Mouse (Mus musculus): ENCODE data around the gene Pkd1l1. TPM values are rescaled to one million over a fixed set of nuclear protein-coding genes. Genes with fewer than 3 reads are reported as not detected.

The Pkd1l1 gene
- 0.04 and 0.11 TPM in 2 replicates for polyA plus RNA-seq (2015; fragmentation: Nextera tagmentation; extraction: Ambion mirVana)

DNA sequence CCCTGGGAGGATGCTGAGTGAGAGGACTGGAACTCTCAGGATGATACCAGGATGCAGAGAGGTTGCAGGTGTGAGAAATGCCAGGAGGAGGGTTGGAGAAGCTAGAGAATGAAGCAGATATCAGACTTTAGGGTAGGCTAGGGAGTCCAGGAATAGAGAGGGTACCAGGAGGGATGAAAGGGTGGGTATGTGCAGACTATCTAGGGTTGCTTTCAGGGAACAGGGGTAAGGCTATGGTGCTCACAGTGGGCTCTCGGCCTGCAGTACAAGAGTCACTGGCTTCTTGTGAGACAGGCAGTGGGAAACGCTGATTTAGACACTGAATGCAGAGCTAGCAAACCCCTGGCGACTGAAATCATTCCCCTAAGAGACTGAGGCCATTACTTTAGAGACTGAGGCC, at the start of gene Pkd1l1:
Gene Pkd1l1 (minus strand): TSS at position 101 of the 400 bp plus-strand sequence.
- Histone ChIP-seq H3K4me1 (peaks cover 15% of the 10 kb centered on the region), H3K36me3 (no peaks in the 10 kb centered on the region), H3K4me3 (no peak within 1 kb of the TSS), H3K9ac (no peak within 1 kb of the TSS), H3K27me3 (peaks cover 5% of the 10 kb centered on the region; the same call in 1 of the 2 replicates), H3K9me3 (no peaks in the 10 kb centered on the region), H3K4me2 (replicated peaks) (no peak within 1 kb of the TSS), H3K27ac (no peak within 1 kb of the TSS)
- ATAC-seq (ENCODE audit: low FRiP score, low read depth) = no peak
- 73% methylated on average over 3 of the region's 3 CpGs for WGBS

DNA sequence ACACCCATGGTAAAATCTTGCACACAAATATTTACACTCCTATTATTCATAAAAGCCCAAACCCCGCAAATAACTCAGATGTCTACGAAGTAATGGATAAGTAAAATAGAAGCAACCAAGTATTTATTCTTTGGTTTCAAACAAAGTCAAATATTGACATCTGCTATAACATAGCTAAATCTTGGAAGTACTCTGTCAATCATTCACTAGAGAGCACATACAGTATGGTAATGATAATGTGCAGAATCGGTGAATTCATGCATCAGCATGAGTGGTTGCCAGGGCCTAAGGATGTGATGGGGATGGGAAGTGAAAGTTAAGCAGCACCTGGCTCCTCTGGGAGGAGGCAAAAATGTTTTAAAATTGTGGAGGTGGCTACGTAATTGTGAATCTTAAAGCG, 47.1 kb upstream of the Pkd1l1 start:
- Histone ChIP-seq H3K9me3 (no peaks in the 10 kb centered on the region), H3K4me3 (no peak overlapping the region), H3K36me3 (no peaks in the 10 kb centered on the region), H3K4me2 (replicated peaks) (no peak overlapping the region), H3K27me3 (peaks cover 28% of the 10 kb centered on the region), H3K27ac (no peak overlapping the region), H3K9ac (no peak overlapping the region), H3K4me1 (no peaks in the 10 kb centered on the region)
- no peak for ATAC-seq (ENCODE audit: low FRiP score, low read depth)
- WGBS = 93% methylated on average over 5 of the region's 5 CpGs

DNA sequence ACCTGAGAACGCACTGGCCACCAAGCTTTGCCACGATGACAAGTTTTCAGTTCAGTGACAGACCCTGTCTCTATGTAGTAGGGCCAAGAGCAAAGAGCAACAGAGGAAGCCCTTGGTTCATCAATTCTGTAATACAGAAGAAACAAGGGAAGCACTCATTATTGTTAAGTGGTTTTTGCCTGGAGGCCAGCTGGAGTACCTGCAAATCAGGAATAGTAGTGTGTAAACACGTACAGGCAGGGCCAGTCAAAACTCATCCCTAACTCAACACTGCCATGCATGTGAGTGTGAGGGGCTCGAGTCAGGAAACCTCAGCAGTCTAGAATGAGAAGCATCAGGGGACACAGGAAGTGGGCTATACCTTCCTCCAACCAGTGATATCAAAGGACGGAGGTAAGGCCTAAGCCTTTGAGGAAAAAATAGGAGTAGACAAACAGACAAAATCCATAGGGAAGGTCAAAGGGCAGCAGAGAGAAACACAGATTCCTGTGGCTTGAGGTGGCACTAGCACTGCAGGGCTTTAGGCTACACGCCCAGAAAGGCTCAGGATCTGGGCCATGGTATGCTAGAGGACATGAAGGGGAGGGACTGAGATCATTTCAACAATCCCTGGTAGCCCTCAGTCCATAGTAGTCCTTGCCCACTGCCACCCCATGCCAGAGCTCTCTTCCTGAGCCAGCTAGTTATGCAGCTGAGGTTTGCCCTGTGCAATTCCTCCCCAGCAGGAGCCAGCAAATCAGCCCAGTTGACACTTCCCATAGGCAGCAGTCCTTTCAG, 45.6 kb upstream of the Pkd1l1 start:
- Histone ChIP-seq H3K9ac (no peak overlapping the region), H3K9me3 (no peaks in the 10 kb centered on the region)
- WGBS = 71% methylated on average over 6 of the region's 6 CpGs

DNA sequence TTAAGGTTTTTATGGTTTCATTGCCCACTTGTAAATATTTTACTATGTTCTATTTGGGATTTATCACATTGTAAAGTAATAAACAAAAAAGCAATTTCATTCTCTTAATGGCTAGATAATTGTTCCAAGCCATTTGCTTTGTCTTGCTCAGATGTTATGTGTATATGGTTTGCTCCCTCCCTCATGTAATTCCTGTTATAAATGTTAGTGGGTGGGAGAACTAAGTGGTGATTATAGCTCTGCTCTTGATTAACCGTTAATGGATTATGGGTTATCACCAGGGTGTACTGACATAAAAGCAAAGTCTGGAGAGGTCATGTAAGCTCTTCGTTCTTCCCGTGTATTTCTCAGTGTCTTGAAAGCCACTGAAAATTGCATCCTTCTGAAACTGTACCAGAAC, 41.7 kb upstream of the Pkd1l1 start:
- H3K27me3 ChIP-seq = peaks cover 40% of the 10 kb centered on the region
- peaks cover 6% of the 10 kb centered on the region for H3K4me1 ChIP-seq
- H3K4me3 ChIP-seq = no peak overlapping the region
- WGBS = 43% methylated on average over 3 of the region's 3 CpGs
- no peaks in the 10 kb centered on the region for H3K9me3 ChIP-seq
- H3K27ac ChIP-seq = no peak overlapping the region
- no peak overlapping the region for H3K9ac ChIP-seq
- H3K36me3 ChIP-seq = no peaks in the 10 kb centered on the region
- H3K4me2 ChIP-seq (replicated peaks) = no peak overlapping the region
- ATAC-seq (ENCODE audit: low FRiP score, low read depth) = no peak

More for the DNA sequence above, 45.6 kb upstream of the Pkd1l1 start:
- Histone ChIP-seq H3K27me3 (peaks cover 35% of the 10 kb centered on the region), H3K4me2 (replicated peaks) (no peak overlapping the region), H3K4me3 (no peak overlapping the region), H3K4me1 (no peaks in the 10 kb centered on the region), H3K27ac (no peak overlapping the region), H3K36me3 (no peaks in the 10 kb centered on the region)
- no peak for ATAC-seq (ENCODE audit: low FRiP score, low read depth)

DNA sequence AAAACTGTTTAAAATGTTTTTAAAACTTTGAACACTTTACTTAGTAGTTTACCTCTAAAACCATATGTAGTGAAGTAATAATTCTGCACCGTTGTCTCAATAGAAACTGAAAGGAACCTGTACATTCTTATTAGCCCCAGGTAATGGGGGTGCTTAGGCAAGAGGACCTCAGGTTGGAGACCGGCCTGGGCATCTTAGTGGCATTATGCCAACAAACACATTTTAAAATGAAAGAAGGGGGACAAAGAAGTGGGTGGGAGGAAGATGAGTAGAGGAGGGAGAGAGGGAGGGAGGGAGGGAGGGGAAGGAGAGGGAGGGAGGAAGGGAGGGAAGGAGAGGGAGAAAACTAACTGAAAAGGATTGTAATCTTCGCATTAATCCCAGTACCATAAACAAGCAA, 38.3 kb upstream of the Pkd1l1 start:
- Histone ChIP-seq H3K9me3 (no peaks in the 10 kb centered on the region), H3K27me3 (peaks cover 19% of the 10 kb centered on the region), H3K9ac (peak overlapping the region; percentile 82), H3K36me3 (peaks cover 13% of the 10 kb centered on the region), H3K4me3 (peak overlapping the region; percentile 65), H3K4me1 (peaks cover 11% of the 10 kb centered on the region), H3K4me2 (replicated peaks) (peak overlapping the region; percentile 84), H3K27ac (peak overlapping the region; percentile 93; the same call in 1 of the 2 replicates)
- 0 out of 2 replicates have a peak, but pooled peaks have one; percentile 9 for ATAC-seq (ENCODE audit: low FRiP score, low read depth)
- 0% methylated on average over 3 of the region's 3 CpGs for WGBS

DNA sequence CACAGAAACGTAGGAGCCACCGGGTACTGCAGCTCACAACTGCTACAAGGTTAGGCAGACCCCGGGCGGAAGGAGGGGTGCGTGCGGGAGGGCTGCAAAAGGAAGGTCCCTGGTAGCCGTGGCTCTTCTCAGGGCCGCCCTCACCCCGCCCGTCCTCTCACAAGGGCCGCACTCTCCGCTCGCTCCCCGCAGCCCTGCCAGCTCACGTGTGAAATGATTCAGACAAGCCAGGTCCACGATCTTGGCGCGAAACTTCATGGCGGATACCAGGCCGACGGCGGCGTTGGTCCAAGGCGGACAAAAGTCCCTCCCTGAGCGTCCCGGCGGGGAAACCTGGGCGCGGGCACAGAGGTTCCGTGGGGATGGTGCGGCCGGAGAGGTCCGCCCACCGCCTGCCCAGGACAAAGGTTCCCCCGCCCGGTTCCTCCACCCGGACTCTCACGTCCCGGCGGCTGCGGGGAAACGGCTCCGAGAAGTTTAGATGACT, 37.8 kb upstream of the Pkd1l1 start, which contains the start of gene Hus1:
Gene Hus1 (minus strand): TSS at position 339 of the 487 bp plus-strand sequence.
- peak within 1 kb of the TSS; percentile 65 for H3K4me3 ChIP-seq
- no peaks in the 10 kb centered on the region for H3K9me3 ChIP-seq
- WGBS = 0% methylated on average over 43 of the region's 43 CpGs
- H3K4me1 ChIP-seq = peaks cover 11% of the 10 kb centered on the region
- peak; percentile 91 for ATAC-seq (ENCODE audit: low FRiP score, low read depth)
- H3K36me3 ChIP-seq = peaks cover 16% of the 10 kb centered on the region
- H3K9ac ChIP-seq = peak within 1 kb of the TSS; percentile 82
- H3K27ac ChIP-seq = peak within 1 kb of the TSS; percentile 93
- peak within 1 kb of the TSS; percentile 84 for H3K4me2 ChIP-seq (replicated peaks)
- peaks cover 16% of the 10 kb centered on the region for H3K27me3 ChIP-seq

DNA sequence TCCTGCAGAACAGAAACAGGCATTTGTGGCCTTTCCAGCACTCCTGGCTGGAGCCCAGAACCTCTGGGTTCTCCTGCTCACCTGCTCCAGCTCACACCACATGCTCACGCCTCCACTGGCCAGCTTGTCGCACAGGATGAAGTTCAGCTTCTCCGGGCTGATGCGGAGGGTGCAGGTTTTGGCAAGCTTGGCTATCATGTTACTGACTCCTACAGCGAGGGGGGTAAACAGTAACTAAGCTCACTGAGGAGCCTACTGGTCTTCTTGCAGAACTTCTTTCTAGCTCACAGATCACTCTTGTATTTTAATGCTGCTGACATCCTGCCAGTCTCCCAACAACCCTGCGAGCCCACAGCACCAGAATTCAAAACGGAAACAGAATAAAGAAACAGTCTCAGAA, 37.4 kb upstream of the Pkd1l1 start:
- peak; percentile 75 for ATAC-seq (ENCODE audit: low FRiP score, low read depth)
- no peaks in the 10 kb centered on the region for H3K9me3 ChIP-seq
- H3K27ac ChIP-seq = peak overlapping the region; percentile 93
- H3K4me1 ChIP-seq = peaks cover 11% of the 10 kb centered on the region
- peaks cover 12% of the 10 kb centered on the region; the same call in 1 of the 2 replicates for H3K27me3 ChIP-seq
- peak overlapping the region; percentile 82 for H3K9ac ChIP-seq
- peaks cover 21% of the 10 kb centered on the region for H3K36me3 ChIP-seq
- H3K4me2 ChIP-seq (replicated peaks) = peak overlapping the region; percentile 84
- H3K4me3 ChIP-seq = peak overlapping the region; percentile 65
- WGBS = under 1% methylated on average over 7 of the region's 7 CpGs

DNA sequence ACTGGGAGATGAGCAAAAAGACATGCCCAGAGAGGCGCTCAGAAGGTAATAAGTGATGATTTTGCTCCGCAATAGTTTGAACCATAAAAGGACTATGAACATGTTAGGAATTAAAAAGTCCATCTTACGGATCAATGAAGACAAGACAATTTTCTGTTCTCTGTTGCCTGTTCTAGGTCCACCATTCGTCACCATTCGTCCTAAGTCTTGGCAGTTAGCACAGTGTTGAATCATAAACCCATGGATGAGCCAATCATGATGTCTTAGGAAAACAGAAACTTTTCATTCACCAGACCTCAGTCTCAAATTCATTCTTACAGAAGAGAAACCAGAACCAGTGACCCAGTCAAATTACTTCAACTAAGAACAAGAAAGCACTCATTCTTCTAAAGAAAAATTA, 35.7 kb upstream of the Pkd1l1 start:
- 94% methylated on average over 5 of the region's 5 CpGs for WGBS
- peaks cover 11% of the 10 kb centered on the region for H3K4me1 ChIP-seq
- peaks cover 6% of the 10 kb centered on the region; the same call in 1 of the 2 replicates for H3K27me3 ChIP-seq
- no peak overlapping the region for H3K27ac ChIP-seq
- H3K4me2 ChIP-seq (replicated peaks) = no peak overlapping the region
- no peaks in the 10 kb centered on the region for H3K9me3 ChIP-seq
- no peak for ATAC-seq (ENCODE audit: low FRiP score, low read depth)
- H3K9ac ChIP-seq = no peak overlapping the region
- H3K36me3 ChIP-seq = peaks cover 37% of the 10 kb centered on the region
- no peak overlapping the region for H3K4me3 ChIP-seq

DNA sequence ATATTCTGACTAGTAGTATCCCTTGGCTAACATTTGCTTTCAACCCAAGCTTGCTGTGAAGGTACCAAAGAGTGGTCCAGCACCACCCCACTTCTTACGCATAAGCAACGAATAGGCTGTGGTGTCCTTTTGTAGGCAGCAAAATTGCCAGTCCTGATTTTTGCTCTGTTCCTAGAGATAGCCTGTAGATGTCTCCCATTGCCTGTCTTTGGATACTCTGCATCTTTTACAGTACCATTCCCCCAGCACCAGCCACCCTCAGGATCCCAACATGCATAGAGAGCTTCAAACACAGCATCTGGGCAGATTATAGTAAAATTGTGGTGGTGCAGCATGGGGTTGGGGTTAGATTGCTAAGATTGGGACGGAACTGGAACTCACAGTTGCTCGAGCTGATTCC, 15.0 kb upstream of the Pkd1l1 start:
- Histone ChIP-seq H3K4me3 (no peak overlapping the region), H3K9me3 (peaks cover 10% of the 10 kb centered on the region), H3K4me2 (replicated peaks) (no peak overlapping the region), H3K27me3 (0 out of 2 replicates have a peak, but pooled peaks cover 11% of the 10 kb centered on the region), H3K9ac (no peak overlapping the region), H3K36me3 (peaks cover 24% of the 10 kb centered on the region), H3K4me1 (peaks cover 14% of the 10 kb centered on the region), H3K27ac (no peak overlapping the region)
- WGBS = 74% methylated on average over 4 of the region's 4 CpGs
- no peak for ATAC-seq (ENCODE audit: low FRiP score, low read depth)

DNA sequence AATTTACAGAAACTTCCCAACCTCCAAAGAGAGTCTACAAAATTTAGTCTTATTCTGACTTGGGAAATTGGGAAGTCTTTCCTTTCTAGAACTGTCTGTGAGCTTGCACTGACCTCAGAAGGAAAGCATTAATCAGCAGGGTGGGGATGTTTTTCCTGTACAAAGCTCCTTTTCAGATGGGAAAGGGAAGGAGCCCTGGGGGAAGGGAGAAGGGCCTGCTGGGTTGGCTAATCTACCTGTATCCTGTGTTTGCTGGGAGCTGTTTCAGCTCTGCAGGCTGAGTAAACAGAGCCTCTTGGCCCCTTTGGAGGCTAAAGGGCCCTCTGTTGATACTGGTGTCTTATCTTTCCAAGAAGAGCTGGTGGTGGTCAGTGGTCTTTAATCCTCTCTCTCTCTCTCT, 13.0 kb upstream of the Pkd1l1 start:
- H3K4me3 ChIP-seq = no peak overlapping the region
- H3K9me3 ChIP-seq = no peaks in the 10 kb centered on the region
- H3K36me3 ChIP-seq = peaks cover 6% of the 10 kb centered on the region
- H3K4me2 ChIP-seq (replicated peaks) = no peak overlapping the region
- H3K4me1 ChIP-seq = peaks cover 14% of the 10 kb centered on the region
- no peak for ATAC-seq (ENCODE audit: low FRiP score, low read depth)
- H3K27me3 ChIP-seq = 0 out of 2 replicates have a peak, but pooled peaks cover 11% of the 10 kb centered on the region
- no peak overlapping the region for H3K27ac ChIP-seq
- no peak overlapping the region for H3K9ac ChIP-seq

DNA sequence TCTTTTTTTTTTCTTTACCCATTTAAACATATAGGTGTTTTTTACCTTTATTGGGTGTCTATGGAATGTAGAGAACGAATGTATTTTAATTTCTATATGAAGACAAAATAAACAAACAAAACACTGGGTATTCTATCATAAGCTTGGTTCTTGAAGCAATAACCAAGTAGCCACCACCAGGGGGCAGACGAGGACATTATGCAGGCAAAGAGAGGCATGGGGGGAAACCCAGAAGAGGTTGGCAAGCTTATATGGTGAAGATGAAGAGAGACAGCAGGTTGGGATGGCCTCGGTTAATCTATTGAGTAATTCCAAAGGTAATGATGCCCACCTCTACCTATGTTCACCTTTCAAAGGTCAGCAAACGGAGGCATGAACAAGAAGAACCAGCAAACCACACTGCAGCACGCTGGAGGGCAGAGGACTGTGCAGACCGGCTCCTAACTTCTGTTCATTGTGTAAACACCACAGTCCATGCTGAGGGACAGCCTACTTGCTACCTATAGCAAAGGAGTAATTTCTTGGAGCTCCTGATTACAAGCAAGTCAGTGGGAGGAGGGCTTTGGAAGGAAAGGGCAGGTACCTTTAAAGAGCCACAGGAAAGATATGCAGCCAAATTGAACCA, 10.3 kb upstream of the Pkd1l1 start:
- Histone ChIP-seq H3K36me3 (no peaks in the 10 kb centered on the region), H3K4me2 (replicated peaks) (no peak overlapping the region), H3K4me3 (no peak overlapping the region), H3K27ac (no peak overlapping the region), H3K9me3 (no peaks in the 10 kb centered on the region), H3K27me3 (0 out of 2 replicates have a peak, but pooled peaks cover 15% of the 10 kb centered on the region), H3K4me1 (peaks cover 14% of the 10 kb centered on the region), H3K9ac (no peak overlapping the region)
- WGBS = 44% methylated on average over 6 of the region's 6 CpGs
- no peak for ATAC-seq (ENCODE audit: low FRiP score, low read depth)

DNA sequence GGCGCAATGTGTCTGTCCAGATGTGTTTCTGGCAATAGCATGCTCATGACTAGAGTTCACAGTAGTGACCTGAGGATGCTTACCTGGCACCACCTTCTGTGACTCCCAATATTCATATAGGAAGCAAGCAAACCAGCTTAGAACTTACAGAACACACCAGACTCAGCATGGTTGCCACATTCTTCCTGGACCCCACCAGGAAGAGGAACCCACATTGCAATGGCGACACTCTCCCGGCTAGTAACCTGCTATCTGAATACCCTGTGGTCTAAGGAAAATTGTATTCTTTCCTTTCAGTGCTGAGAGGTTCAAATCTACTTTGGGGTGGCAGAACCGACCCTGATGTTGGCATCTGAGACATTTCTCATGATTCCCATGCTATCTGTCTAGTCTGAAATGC, 5.1 kb upstream of the Pkd1l1 start:
- H3K9me3 ChIP-seq = no peaks in the 10 kb centered on the region

More for the DNA sequence above, 5.1 kb upstream of the Pkd1l1 start:
- no peak overlapping the region for H3K27ac ChIP-seq
- no peak overlapping the region for H3K9ac ChIP-seq
- no peak overlapping the region for H3K4me3 ChIP-seq
- peaks cover 15% of the 10 kb centered on the region for H3K4me1 ChIP-seq
- no peak for ATAC-seq (ENCODE audit: low FRiP score, low read depth)
- H3K27me3 ChIP-seq = peaks cover 8% of the 10 kb centered on the region; the same call in 1 of the 2 replicates
- no peaks in the 10 kb centered on the region for H3K36me3 ChIP-seq
- H3K4me2 ChIP-seq (replicated peaks) = no peak overlapping the region
- 82% methylated on average over 4 of the region's 4 CpGs for WGBS
